Mouse (Mus musculus): ENCODE measurements around the gene Adpgk. TPM values are rescaled to one million over a fixed set of nuclear protein-coding genes. Genes with fewer than 3 reads are reported as not detected.
A peak's percentile ranks its signal among the peaks of the same experiment; 100 is the strongest.

Gene Adpgk
- 24.0 and 24.1 TPM in 2 replicates for polyA plus RNA-seq (2014; fragmentation: Nextera tagmentation; extraction: Ambion mirVana)

- ATAC-seq (ENCODE audit: insufficient number of reproducible peaks, insufficient read depth, low FRiP score, low read depth), result peak; percentile 98
- H3K4me3 ChIP-seq (ENCODE audit: control insufficient read depth in 1 of 2, insufficient read depth in 1 of 2, low read depth in 1 of 2, low read length in 2 of 2), result peak within 1 kb of the TSS; percentile 87 to 92
- peaks cover 10 to 19% of the 10 kb centered on the region in 2 experiments for H3K4me1 ChIP-seq (ENCODE audit: control insufficient read depth in 2 of 2, insufficient read depth in 2 of 2, low read length in 2 of 2)
- H3K9me3 ChIP-seq (ENCODE audit: control insufficient read depth, low read length), result no peaks in the 10 kb centered on the region
- peak within 1 kb of the TSS; percentile 91 for H3K9ac ChIP-seq (ENCODE audit: low read length)
- H3K4me2 ChIP-seq (ENCODE audit: low read length), result peak within 1 kb of the TSS; percentile 87
- no peaks in the 10 kb centered on the region for H3K27me3 ChIP-seq (ENCODE audit: control insufficient read depth, insufficient read depth, low read length)
- peak within 1 kb of the TSS; percentile 89 to 91 for H3K27ac ChIP-seq (replicated peaks in 1 of 2; ENCODE audit: control insufficient read depth in 1 of 2, insufficient read depth in 1 of 2, low read depth in 2 of 2, low read length in 2 of 2)
- no peaks in the 10 kb centered on the region for H3K36me3 ChIP-seq (ENCODE audit: control insufficient read depth, insufficient read depth, low read length)
- under 1% methylated on average over 58 of the region's 58 CpGs for WGBS
These were observed at the start of gene Adpgk for GRCm38 (mm10) chr9:59290957-59291687. Gene Adpgk (plus strand): TSS chr9:59291558.

- Histone ChIP-seq H3K27ac (replicated peaks in 1 of 2; ENCODE audit: control insufficient read depth in 1 of 2, insufficient read depth in 1 of 2, low read depth in 2 of 2, low read length in 2 of 2) (no peak overlapping the region), H3K4me2 (ENCODE audit: low read length) (no peak overlapping the region), H3K4me3 (ENCODE audit: control insufficient read depth in 1 of 2, insufficient read depth in 1 of 2, low read depth in 1 of 2, low read length in 2 of 2) (no peak overlapping the region), H3K9me3 (ENCODE audit: control insufficient read depth, low read length) (no peaks in the 10 kb centered on the region), H3K9ac (ENCODE audit: low read length) (no peak overlapping the region), H3K36me3 (ENCODE audit: control insufficient read depth, insufficient read depth, low read length) (no peaks in the 10 kb centered on the region), H3K27me3 (ENCODE audit: control insufficient read depth, insufficient read depth, low read length) (no peaks in the 10 kb centered on the region), H3K4me1 (ENCODE audit: control insufficient read depth in 2 of 2, insufficient read depth in 2 of 2, low read length in 2 of 2) (0 out of 4 replicates have a peak, but pooled peaks cover 0 to 3% of the 10 kb centered on the region in 2 experiments)
- ATAC-seq (ENCODE audit: insufficient number of reproducible peaks, insufficient read depth, low FRiP score, low read depth), result no peak
- WGBS, result 35% methylated on average over 7 of the region's 7 CpGs
These were observed 46.2 kb upstream of the Adpgk start for GRCm38 (mm10) chr9:59245181-59245580.

GRCm38 (mm10) chr9:59246456-59247029, 44.8 kb upstream of the Adpgk start:
- H3K4me3 ChIP-seq (ENCODE audit: control insufficient read depth in 1 of 2, insufficient read depth in 1 of 2, low read depth in 1 of 2, low read length in 2 of 2), result no peak overlapping the region
- H3K4me1 ChIP-seq (ENCODE audit: control insufficient read depth in 2 of 2, insufficient read depth in 2 of 2, low read length in 2 of 2), result 0 out of 4 replicates have a peak, but pooled peaks cover 0 to 3% of the 10 kb centered on the region in 2 experiments
- no peak overlapping the region for H3K27ac ChIP-seq (replicated peaks in 1 of 2; ENCODE audit: control insufficient read depth in 1 of 2, insufficient read depth in 1 of 2, low read depth in 2 of 2, low read length in 2 of 2)
- ATAC-seq (ENCODE audit: insufficient number of reproducible peaks, insufficient read depth, low FRiP score, low read depth), result no peak
- WGBS, result 42% methylated on average over 6 of the region's 6 CpGs
- no peaks in the 10 kb centered on the region for H3K27me3 ChIP-seq (ENCODE audit: control insufficient read depth, insufficient read depth, low read length)
- no peak overlapping the region for H3K4me2 ChIP-seq (ENCODE audit: low read length)
- no peaks in the 10 kb centered on the region for H3K9me3 ChIP-seq (ENCODE audit: control insufficient read depth, low read length)
- H3K36me3 ChIP-seq (ENCODE audit: control insufficient read depth, insufficient read depth, low read length), result no peaks in the 10 kb centered on the region
- no peak overlapping the region for H3K9ac ChIP-seq (ENCODE audit: low read length)

- no peak overlapping the region for H3K9ac ChIP-seq (ENCODE audit: low read length)
These were observed 42.0 kb upstream of the Adpgk start for GRCm38 (mm10) chr9:59249359-59249758.

GRCm38 (mm10) chr9:59250272-59250671, 41.1 kb upstream of the Adpgk start:
- no peak overlapping the region for H3K4me3 ChIP-seq (ENCODE audit: control insufficient read depth in 1 of 2, insufficient read depth in 1 of 2, low read depth in 1 of 2, low read length in 2 of 2)
- peaks cover 7% of the 10 kb centered on the region in 2 experiments; a peak in 1 of 4 replicates for H3K4me1 ChIP-seq (ENCODE audit: control insufficient read depth in 2 of 2, insufficient read depth in 2 of 2, low read length in 2 of 2)
- H3K9me3 ChIP-seq (ENCODE audit: control insufficient read depth, low read length), result no peaks in the 10 kb centered on the region
- no peaks in the 10 kb centered on the region for H3K27me3 ChIP-seq (ENCODE audit: control insufficient read depth, insufficient read depth, low read length)
- H3K9ac ChIP-seq (ENCODE audit: low read length), result no peak overlapping the region
- no peaks in the 10 kb centered on the region for H3K36me3 ChIP-seq (ENCODE audit: control insufficient read depth, insufficient read depth, low read length)
- H3K4me2 ChIP-seq (ENCODE audit: low read length), result no peak overlapping the region
- 58% methylated on average over 3 of the region's 3 CpGs for whole genome bisulfite sequencing
- no peak overlapping the region for H3K27ac ChIP-seq (replicated peaks in 1 of 2; ENCODE audit: control insufficient read depth in 1 of 2, insufficient read depth in 1 of 2, low read depth in 2 of 2, low read length in 2 of 2)
- no peak for ATAC-seq (ENCODE audit: insufficient number of reproducible peaks, insufficient read depth, low FRiP score, low read depth)

More at GRCm38 (mm10) chr9:59249359-59249758, 42.0 kb upstream of the Adpgk start:
- H3K27ac ChIP-seq (replicated peaks in 1 of 2; ENCODE audit: control insufficient read depth in 1 of 2, insufficient read depth in 1 of 2, low read depth in 2 of 2, low read length in 2 of 2), result no peak overlapping the region
- H3K27me3 ChIP-seq (ENCODE audit: control insufficient read depth, insufficient read depth, low read length), result no peaks in the 10 kb centered on the region
- no peak overlapping the region for H3K4me3 ChIP-seq (ENCODE audit: control insufficient read depth in 1 of 2, insufficient read depth in 1 of 2, low read depth in 1 of 2, low read length in 2 of 2)
- no peak overlapping the region for H3K4me2 ChIP-seq (ENCODE audit: low read length)
- no peaks in the 10 kb centered on the region for H3K36me3 ChIP-seq (ENCODE audit: control insufficient read depth, insufficient read depth, low read length)
- H3K9me3 ChIP-seq (ENCODE audit: control insufficient read depth, low read length), result no peaks in the 10 kb centered on the region
- 67% methylated on average over 3 of the region's 3 CpGs for WGBS
- no peak for ATAC-seq (ENCODE audit: insufficient number of reproducible peaks, insufficient read depth, low FRiP score, low read depth)
- H3K4me1 ChIP-seq (ENCODE audit: control insufficient read depth in 2 of 2, insufficient read depth in 2 of 2, low read length in 2 of 2), result 0 out of 4 replicates have a peak, but pooled peaks cover 0 to 5% of the 10 kb centered on the region in 2 experiments

DNA sequence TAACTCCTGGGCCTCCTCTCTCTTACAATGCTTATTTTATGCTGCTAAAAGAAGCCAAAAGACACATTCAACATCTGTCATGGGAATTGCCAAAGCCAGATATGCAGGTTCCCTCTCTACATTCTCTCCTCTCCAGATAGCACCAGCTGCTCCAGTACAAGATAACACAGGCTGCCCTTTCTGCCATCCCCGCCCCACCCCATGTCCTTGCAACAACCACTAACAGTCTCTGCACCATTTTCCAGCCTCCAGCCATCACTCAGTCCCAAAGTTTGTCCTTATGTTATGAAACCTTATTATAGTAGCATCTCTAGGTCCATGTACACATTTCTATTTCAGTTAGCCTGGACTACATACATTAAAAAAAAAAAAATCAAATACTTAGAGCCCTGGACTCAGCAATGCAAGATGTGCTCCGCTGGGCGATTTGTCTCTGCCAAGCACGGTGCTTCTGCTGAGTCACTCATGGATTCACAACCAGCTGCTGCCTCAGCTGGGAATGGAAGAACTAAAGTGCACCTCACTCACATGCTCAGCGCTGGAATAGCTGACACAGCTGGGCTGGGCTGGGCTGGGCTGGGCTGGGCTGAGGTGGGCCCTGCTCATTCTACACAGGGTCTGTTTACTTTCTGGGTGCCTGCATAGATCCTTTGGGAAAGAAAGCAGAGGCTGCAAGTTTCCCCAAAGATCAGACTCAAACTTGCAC, 36.5 kb upstream of the Adpgk start:
- 52% methylated on average over 5 of the region's 5 CpGs for WGBS
- Histone ChIP-seq H3K27me3 (ENCODE audit: control insufficient read depth, insufficient read depth, low read length) (no peaks in the 10 kb centered on the region), H3K9ac (ENCODE audit: low read length) (no peak overlapping the region), H3K9me3 (ENCODE audit: control insufficient read depth, low read length) (no peaks in the 10 kb centered on the region), H3K4me1 (ENCODE audit: control insufficient read depth in 2 of 2, insufficient read depth in 2 of 2, low read length in 2 of 2) (peaks cover 4 to 7% of the 10 kb centered on the region in 2 experiments; a peak in 1 of 4 replicates), H3K27ac (replicated peaks in 1 of 2; ENCODE audit: control insufficient read depth in 1 of 2, insufficient read depth in 1 of 2, low read depth in 2 of 2, low read length in 2 of 2) (no peak overlapping the region), H3K4me2 (ENCODE audit: low read length) (no peak overlapping the region), H3K36me3 (ENCODE audit: control insufficient read depth, insufficient read depth, low read length) (no peaks in the 10 kb centered on the region), H3K4me3 (ENCODE audit: control insufficient read depth in 1 of 2, insufficient read depth in 1 of 2, low read depth in 1 of 2, low read length in 2 of 2) (no peak overlapping the region)
- no peak for ATAC-seq (ENCODE audit: insufficient number of reproducible peaks, insufficient read depth, low FRiP score, low read depth)

DNA sequence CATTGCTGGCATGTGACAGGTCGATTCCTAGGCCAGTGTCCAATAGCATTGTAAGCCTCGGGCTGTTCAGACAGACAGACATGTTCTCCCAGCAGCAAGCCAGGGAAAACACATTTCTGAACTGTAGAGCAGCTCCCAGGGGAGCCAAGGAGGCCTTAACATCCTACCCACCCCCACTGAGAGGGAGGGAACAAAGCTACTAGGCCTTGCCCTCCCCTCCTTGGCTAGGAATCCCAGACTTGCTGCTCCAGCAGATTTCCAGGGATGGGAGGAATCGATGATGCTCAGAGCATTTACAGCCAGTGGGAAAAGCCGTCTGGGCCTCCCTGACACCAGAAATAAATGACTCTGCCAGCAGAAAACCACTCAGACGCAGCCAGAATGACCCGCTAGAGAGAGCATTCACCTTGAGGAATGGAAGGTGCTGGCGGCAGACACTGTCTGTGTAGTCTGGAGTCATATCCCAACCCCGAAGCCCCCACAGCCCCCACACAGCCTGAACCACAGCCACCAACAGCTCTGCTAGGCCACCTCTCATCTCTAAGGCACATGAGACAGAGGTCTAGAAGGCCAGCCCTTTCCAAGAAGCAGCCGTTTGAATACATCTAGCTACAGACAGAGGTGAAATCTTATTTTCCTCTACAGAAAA, 31.4 kb upstream of the Adpgk start:
- 56% methylated on average over 9 of the region's 9 CpGs for WGBS
- no peak for ATAC-seq (ENCODE audit: insufficient number of reproducible peaks, insufficient read depth, low FRiP score, low read depth)
- no peaks in the 10 kb centered on the region for H3K27me3 ChIP-seq (ENCODE audit: control insufficient read depth, insufficient read depth, low read length)
- no peak overlapping the region for H3K27ac ChIP-seq (replicated peaks in 1 of 2; ENCODE audit: control insufficient read depth in 1 of 2, insufficient read depth in 1 of 2, low read depth in 2 of 2, low read length in 2 of 2)
- no peaks in the 10 kb centered on the region for H3K36me3 ChIP-seq (ENCODE audit: control insufficient read depth, insufficient read depth, low read length)
- no peak overlapping the region for H3K4me3 ChIP-seq (ENCODE audit: control insufficient read depth in 1 of 2, insufficient read depth in 1 of 2, low read depth in 1 of 2, low read length in 2 of 2)
- H3K9ac ChIP-seq (ENCODE audit: low read length), result no peak overlapping the region
- peaks cover 0 to 3% of the 10 kb centered on the region in 2 experiments; a peak in 1 of 4 replicates for H3K4me1 ChIP-seq (ENCODE audit: control insufficient read depth in 2 of 2, insufficient read depth in 2 of 2, low read length in 2 of 2)
- no peaks in the 10 kb centered on the region for H3K9me3 ChIP-seq (ENCODE audit: control insufficient read depth, low read length)
- H3K4me2 ChIP-seq (ENCODE audit: low read length), result no peak overlapping the region
